Mouse (Mus musculus): ENCODE measurements around the gene Txndc11. TPM values are rescaled to one million over a fixed set of nuclear protein-coding genes. Genes with fewer than 3 reads are reported as not detected.

Gene Txndc11
- total RNA-seq, 2 experiments from 2014 or later, result 15.9 to 17.0 TPM

GRCm38 (mm10) chr16:11124110-11124509 is 10.3 kb downstream of the Txndc11 start:
- intact Hi-C loops (cut with DNase I), result loop anchor here (5.0 kb wide), 1 partner anchor 42 kb away; no protein-coding TSS in a partner anchor
- no peak for DNase-seq (ENCODE audit: low spot score)

- intact Hi-C loops (cut with DNase I), result loop anchor here (5.0 kb wide), 1 partner anchor 40 kb away; no protein-coding TSS in a partner anchor
- DNase-seq (ENCODE audit: low spot score), result no peak
These were observed 11.8 kb downstream of the Txndc11 start for GRCm38 (mm10) chr16:11122625-11123024.

DNA sequence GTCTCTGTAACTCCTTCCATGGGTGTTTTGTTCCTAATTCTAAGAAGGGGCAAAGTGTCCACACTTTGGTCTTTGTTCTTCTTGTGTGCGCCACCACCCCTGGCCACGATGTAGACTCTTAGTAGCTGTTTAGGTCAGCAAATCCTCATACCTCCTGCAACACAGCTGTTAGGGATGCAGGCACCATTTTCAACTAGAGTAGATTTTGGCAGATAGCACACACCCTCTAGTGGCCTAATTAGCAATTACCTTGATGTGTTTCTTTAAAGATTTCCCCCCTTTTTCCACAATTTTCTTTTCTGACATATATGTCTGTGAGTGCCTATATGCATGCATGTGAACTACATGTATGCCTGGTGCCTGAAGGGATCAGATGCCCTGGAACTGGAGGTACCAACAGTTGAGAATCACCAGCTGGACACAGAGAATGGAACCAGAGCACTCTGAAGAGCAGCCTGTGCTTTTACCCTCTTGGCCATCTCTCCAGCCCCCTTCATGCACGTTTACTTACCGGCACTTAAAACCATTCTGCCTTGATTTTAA is 25.2 kb downstream of the Txndc11 start:
- DNase-seq (ENCODE audit: low spot score), result no peak
- intact Hi-C loops (cut with DNase I), result loop anchor here (1.0 kb wide), 1 partner anchor 73 kb away; no protein-coding TSS in a partner anchor

GRCm38 (mm10) chr16:11104905-11105304 is 29.5 kb downstream of the Txndc11 start:
- no peak for DNase-seq (ENCODE audit: low spot score)
- intact Hi-C loops (cut with DNase I), result no loop called here

DNA sequence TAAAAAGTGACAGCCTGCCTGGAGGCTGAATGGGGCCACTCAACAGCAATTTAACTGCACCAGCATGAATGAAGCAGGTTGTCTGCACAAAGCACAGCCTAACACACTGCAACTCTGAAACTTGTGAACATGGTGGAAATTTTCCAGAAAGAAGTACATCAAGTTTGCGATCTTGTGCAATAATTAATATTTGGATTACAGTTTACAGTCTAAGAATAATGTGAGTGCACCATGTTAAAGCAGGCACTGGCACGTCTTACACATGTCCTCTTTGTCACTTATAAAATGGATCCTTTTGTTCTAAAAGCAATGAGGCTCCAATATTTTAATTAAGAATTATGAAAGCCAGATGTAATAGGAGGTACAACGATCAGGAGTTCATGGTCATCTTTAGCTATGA is 37.1 kb downstream of the Txndc11 start:
- no peak for DNase-seq (ENCODE audit: low spot score)
- intact Hi-C loops (cut with DNase I), result loop anchor here (5.0 kb wide), 1 partner anchor 40 kb away; no protein-coding TSS in a partner anchor

DNA sequence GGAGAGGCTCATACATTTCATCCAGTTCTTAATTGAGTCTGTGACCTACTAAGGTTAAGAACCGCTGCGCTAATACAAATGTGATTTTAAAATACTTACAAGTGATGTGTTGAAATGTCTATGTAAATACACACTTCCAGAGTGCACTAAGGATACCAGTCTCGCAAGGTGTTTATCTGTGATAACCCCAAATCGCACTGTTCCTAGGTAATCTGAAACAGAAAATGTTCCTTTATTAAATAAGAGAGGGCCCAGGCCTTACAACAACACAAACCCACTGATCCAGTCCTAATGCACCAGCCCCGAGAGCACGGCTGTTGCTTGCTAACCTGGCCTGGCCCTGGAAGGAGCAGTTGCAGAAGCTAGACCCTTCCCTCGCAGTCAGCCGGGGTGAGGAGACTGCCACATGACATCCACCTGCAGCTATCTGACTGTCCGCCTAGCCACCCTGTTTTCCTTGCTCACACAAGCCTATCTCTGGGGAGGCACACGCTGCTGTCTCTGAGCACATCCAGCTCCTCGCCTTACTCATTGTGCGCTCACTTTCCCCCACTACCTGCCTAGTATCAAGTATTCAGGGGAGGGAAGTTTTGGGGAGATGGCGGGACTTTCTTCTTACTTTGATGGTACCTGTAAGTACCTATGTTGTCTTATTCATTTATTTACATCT is 40.6 kb downstream of the Txndc11 start:
- no peak for DNase-seq (ENCODE audit: low spot score)
- intact Hi-C loops (cut with DNase I), result loop anchor here (5.0 kb wide), 1 partner anchor 57 kb away; no protein-coding TSS in a partner anchor

GRCm38 (mm10) chr16:11092523-11092922 is 41.9 kb downstream of the Txndc11 start:
- intact Hi-C loops (cut with DNase I), result loop anchor here (5.0 kb wide), 1 partner anchor 55 kb away; no protein-coding TSS in a partner anchor
- no peak for DNase-seq (ENCODE audit: low spot score)

- intact Hi-C loops (cut with DNase I), result loop anchor here (5.0 kb wide), 1 partner anchor 55 kb away; no protein-coding TSS in a partner anchor
- DNase-seq (ENCODE audit: low spot score), result no peak
These were observed 42.4 kb downstream of the Txndc11 start for GRCm38 (mm10) chr16:11092061-11092460.

GRCm38 (mm10) chr16:11090836-11091570 is 43.4 kb downstream of the Txndc11 start:
- intact Hi-C loops (cut with DNase I), result loop anchor here (2.0 to 5.0 kb wide), 2 partner anchors 18 to 54 kb away; no protein-coding TSS in a partner anchor

DNA sequence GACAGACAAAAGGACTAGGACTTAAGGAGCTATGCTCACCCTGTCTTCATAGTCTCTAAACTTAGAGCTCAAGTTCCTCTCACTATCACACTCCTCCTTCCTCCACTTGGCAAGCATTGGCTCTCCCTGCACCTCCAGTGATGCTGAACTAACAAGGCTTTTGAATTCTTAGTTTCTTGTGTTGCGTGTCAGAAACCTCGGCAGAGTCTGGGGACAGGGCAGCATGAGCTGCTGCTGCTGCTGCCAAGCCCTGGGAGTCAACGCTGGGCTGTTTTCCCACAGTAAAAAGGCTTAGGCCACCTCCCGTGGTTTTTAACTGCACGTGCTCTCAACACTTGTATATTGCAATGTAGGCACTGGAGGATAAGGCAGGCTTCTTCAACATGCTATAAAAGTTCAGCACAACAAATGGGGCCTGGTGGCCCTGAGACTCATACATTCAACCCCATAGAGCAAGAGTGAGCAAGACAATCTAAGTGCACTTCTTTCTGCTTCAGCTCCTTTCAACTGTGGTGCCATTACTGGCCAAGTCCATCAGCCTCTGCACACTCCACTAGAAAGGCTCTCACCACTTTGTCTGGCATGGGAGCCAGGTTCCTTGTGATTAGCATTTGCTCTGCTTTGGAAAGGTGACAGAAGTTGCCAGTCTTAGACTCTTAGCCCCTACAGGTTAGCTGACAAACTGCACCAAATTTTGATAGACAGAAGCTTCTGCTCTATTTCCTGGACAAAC is 47.4 kb downstream of the Txndc11 start:
- DNase-seq (ENCODE audit: low spot score), result no peak
- intact Hi-C loops (cut with DNase I), result no loop called here

More at GRCm38 (mm10) chr16:11090836-11091570, 43.4 kb downstream of the Txndc11 start:
- DNase-seq (ENCODE audit: low spot score), result no peak

DNA sequence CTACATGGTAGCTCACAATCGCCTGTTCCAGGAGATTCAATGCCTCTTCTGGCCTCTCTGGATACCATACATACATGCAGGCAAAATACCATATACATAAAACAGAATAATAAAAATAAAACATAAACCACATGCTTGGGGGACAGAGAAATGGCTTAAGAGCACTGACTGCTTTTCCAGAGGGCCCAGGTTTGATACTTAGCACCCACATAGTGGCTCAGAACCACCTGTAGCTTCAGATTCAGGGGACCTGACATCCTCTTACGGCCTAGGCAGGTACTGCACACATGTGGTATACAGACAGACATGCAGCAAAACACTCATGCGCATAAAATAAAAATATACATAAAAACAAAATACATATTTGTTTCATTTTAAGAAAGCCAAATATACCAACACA is 48.2 kb downstream of the Txndc11 start:
- no peak for DNase-seq (ENCODE audit: low spot score)
- intact Hi-C loops (cut with DNase I), result no loop called here

- intact Hi-C loops (cut with DNase I), result loop anchor here (5.0 kb wide), 1 partner anchor 38 kb away; no protein-coding TSS in a partner anchor
- no peak for DNase-seq (ENCODE audit: low spot score)
These were observed 50.3 kb downstream of the Txndc11 start for GRCm38 (mm10) chr16:11084181-11084580.

- DNase-seq (ENCODE audit: low spot score), result no peak
- intact Hi-C loops (cut with DNase I), result no loop called here
These were observed 56.1 kb downstream of the Txndc11 start for GRCm38 (mm10) chr16:11078216-11078869.

- intact Hi-C loops (cut with DNase I), result no loop called here
These were observed 56.7 kb downstream of the Txndc11 start for GRCm38 (mm10) chr16:11077601-11078201.

DNA sequence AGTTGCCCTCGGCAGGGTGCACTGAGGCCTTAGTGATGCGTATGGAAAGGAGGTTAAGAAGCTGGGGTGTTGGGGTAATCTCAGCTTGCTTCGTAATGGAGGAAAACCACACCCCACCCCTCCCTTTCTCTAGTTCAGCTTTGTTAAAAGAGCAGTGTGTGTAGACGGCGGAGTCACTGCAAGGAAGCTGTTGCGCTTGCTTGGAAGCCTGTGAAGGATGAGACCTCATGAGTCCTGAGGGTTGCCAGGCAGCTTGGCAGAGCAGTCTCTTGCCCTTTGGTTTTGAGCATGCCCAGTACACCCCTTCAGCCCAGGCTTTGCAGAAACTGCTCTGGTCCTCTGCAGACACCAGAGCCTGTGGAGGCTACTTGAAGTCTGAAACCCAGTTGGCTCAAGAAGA is 61.4 kb downstream of the Txndc11 start:
- intact Hi-C loops (cut with DNase I), result loop anchor here (2.0 to 5.0 kb wide), 2 partner anchors 18 to 59 kb away; partner anchors contain the start of gene Txndc11
- DNase-seq (ENCODE audit: low spot score), result no peak

More at GRCm38 (mm10) chr16:11077601-11078201, 56.7 kb downstream of the Txndc11 start:
- DNase-seq (ENCODE audit: low spot score), result no peak

DNA sequence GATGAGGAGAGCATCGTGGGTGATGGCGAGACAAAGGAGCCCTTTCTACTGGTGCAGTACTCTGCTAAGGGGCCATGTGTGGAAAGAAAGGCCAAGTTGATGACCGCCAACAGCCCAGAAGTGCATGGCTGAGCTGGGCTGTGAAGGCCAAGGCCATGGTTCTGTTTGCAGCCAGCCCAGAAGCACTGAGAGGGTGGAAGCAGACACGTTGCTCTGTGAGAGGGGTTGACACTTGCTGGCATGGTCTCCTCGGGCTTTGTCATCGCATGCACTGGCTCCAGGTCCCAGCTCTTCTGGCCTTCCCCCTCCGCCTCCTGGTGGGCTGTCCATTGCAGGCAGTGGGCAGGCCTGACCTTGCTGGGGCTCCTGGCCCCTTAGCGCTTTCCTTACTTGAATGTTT is 62.0 kb downstream of the Txndc11 start:
- intact Hi-C loops (cut with DNase I), result loop anchor here (2.0 to 5.0 kb wide), 2 partner anchors 18 to 60 kb away; partner anchors contain the start of gene Txndc11
- DNase-seq (ENCODE audit: low spot score), result no peak

- DNase-seq (ENCODE audit: low spot score), result no peak
- intact Hi-C loops (cut with DNase I), result loop anchor here (2.0 to 5.0 kb wide), 2 partner anchors 19 to 60 kb away; partner anchors contain the start of gene Txndc11
These were observed 62.6 kb downstream of the Txndc11 start for GRCm38 (mm10) chr16:11071887-11072286.

DNA sequence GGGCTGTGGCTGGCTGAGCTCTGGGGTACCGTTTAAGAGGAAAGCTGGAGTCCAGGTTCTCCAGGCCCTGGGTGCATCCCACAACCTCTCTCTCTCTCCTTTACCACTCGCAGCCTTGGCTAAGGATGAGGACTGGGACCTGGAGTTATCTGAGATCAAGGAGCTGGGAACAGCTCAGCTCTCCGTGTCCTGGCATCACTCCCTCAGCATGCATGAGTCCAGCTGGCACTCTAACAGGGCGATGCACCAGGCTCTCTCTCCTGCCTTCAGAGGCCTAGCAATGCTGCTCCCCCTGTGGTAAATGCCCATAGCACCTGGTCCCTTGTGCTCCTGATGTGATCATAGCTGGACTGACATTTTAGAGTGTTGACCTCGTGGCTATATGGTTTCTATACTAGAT is 63.3 kb downstream of the Txndc11 start:
- intact Hi-C loops (cut with DNase I), result loop anchor here (5.0 kb wide), 1 partner anchor 61 kb away; the partner anchor contains the start of gene Txndc11
- no peak for DNase-seq (ENCODE audit: low spot score)

Data from heart, postnatal 25 days (tissue).